Mouse (Mus musculus) left cerebral cortex, adult 18-20 months (tissue): ENCODE data around the gene Hoxc8. TPM values are rescaled to one million over a fixed set of nuclear protein-coding genes. Genes with fewer than 3 reads are reported as not detected.

Experiments used
- DNase-seq, 2 experiments: peaks; one replicate each; pipeline ENCODE4 v3.0.0; 2021 to 2022; ENCODE audit warnings: low spot score in 2 of 2, mixed read lengths in 1 of 2
- total RNA-seq, 2 experiments: library from RNA; stranded (reverse); gene quantifications; 2 replicates each; pipeline ENCODE4 v1.2.3; 2021

Hoxc8 gene
- total RNA-seq, 2 experiments from 2014 or later, result not detected

DNA sequence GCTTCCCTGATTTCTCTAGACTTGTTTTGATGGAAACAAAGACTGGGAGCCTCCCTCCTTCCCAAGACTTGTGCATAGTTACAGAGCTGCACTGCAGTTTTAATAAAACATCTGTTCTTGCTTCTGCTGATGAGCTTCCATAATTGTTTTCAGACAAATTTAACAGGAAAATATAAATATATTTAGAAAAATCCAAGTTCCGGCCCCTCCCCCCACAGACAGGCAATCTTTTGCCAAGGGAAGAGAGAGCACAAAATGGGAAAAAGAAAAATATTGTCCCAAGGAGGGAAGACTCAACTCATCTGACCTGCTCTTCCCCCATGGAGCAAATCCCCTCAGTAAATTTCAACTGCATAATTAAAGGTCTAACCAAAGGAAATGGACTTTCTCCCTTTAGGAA lies 15.9 kb downstream of the Hoxc8 start:
- DNase-seq, result no peak

DNA sequence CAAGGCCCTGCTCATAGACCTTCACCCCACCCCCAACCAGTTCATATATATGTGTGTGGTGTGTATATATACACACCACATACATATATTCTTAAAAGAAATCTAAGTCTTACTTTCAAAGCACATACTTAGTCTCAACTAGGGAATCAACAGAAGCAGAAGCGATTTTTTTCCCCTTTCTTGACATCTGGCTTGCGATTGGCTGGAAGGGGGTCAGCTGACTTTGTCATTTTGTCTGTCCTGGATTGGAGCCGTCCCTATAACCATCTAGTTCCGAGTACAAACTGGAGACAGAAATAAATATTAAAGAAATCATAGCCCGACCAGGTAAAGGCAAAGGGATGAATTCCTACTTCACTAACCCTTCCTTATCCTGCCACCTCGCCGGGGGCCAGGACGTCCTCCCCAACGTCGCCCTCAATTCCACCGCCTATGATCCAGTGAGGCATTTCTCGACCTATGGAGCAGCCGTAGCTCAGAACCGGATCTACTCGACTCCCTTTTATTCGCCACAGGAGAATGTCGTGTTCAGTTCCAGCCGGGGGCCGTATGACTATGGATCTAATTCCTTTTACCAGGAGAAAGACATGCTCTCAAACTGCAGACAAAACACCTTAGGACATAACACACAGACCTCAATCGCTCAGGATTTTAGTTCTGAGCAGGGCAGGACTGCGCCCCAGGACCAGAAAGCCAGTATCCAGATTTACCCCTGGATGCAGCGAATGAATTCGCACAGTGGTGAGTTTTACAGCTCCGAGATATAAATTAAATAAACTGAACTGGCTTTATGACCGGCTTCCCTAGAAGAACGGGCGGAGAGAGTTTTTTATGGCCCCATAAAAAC lies 19.1 kb downstream of the Hoxc8 start:
- no peak for DNase-seq

DNA sequence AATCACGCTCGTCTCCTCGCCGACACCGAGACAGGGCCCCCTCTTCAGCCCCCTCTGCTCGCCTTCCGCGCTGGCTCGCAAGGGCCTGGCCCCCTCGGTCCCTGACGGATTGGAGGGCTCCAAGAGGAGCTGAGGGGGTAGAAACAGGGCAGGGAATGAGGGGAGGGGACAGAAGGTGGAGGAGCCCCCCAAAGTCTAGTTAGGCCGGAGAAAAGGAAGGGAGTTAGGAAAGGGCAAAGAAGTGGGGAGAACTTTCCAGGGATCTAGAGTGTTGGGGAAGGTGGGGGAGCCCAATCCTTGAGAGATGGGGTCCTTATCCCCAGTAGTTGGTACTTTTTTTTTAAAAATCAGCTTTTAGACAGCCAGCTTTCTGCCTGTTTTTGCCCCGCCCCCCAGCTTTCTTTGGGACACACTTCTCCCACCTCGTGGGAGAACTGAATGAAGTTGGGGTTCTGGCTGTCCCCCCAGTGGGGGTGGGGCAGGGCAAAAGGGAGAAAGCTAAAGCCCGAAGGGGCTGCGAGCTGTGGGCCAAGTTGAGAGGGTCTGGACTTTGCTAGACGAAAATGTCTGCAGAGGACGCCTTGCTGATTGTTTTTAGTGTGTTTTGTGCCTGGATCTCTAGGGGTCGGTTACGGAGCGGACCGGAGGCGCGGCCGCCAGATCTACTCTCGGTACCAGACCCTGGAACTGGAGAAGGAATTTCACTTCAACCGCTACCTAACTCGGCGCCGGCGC lies 19.9 kb downstream of the Hoxc8 start:
- DNase-seq, result no peak

DNA sequence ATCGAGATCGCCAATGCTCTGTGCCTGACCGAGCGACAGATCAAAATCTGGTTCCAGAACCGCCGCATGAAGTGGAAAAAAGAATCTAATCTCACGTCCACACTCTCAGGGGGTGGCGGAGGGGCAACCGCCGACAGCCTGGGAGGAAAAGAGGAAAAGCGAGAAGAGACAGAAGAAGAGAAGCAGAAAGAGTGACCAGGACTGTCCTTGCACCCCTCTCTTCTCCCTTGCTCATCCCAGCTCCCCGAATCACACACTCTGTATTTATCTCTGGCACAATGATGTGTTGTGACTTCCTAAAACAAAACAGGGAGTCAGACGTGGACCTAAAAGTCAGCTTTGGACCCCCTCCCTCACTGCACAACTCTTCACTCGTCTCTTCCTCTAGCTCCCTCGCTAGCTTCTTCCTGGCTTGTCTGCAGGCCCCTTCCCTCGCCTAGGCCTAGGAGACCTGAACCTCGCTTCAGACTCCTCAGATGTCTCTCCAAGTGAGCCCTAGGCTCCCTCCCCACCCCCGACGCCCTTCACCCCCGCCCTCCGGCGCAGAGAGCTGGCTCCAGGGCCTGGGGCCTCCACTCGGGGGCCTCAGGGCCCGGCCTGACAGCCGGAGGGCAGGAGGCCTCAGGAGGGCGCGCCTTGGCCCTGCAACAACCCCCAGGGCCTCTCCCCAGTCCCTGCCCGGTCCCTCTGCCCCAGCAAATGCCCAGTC lies 20.6 kb downstream of the Hoxc8 start:
- no peak for DNase-seq

DNA sequence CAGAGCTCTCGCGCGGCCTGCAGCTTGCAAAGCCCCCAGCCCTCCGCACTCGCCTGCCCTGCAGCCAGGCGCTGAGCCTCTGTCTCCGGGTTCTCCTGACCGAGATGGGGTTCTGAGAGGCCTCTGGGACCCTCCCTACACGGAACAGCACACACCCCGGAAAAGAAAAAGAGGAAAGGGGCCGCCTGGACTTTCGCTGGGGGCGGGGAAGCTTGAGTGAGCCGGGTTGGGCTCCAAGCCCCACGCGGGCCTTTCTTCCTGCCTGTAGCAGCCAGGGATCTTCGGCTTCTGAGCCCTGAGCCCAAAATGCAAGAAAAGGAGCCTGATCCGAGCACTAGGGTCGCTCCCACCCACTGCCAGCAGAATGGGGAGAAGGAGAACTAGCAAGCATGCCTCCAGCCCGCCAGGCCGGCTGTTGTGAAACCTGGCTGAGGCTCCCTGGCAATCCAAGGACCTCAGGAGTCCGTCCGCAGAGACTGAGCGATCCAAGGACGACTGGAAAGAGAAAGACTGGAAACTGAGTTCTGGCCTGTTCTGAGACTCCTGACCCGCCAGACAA lies 21.6 kb downstream of the Hoxc8 start:
- DNase-seq, result no peak

DNA sequence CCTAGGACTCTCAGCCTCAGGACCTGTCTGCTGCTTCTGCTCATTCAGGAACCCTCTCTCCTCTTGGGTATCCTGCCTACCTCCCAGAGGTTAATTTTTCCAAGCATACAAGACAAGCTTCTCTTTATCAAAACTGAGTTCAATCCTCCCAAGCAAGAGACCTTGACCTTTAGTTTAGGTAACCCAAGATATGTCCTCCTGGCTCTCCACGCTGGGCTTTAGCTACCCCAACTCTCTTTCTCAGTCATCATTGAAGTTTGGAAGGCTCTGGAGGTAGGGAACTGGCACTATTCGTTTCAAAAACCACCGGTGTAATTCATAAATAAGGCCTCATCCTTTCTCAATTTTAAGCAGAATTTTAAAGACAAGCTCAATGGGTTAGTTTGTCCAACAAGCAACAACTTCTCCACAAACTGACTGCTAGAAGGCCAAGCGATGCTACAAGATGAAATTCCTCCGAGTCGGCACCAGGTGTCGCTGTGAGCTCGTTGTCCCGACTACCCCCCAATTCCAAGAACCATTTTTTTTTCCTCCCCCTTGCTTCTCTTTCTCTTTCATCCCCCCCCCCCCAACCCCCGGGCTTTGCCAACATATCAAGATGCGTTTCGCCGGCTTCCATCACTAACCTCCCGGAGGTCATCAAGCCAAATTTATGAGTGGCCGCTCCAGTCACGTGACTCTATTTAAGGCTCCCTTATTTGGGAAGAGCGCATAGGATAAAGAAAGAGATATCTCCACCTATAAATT lies 23.0 kb downstream of the Hoxc8 start:
- DNase-seq, result peak; percentile 42 to 49

GRCm38 (mm10) chr15:103014166-103015008 lies 24.0 kb downstream of the Hoxc8 start:
- DNase-seq, result no peak

GRCm38 (mm10) chr15:103015009-103015399 lies 24.6 kb downstream of the Hoxc8 start:
- DNase-seq, result no peak

GRCm38 (mm10) chr15:103015406-103016166 lies 25.2 kb downstream of the Hoxc8 start:
- no peak for DNase-seq

DNA sequence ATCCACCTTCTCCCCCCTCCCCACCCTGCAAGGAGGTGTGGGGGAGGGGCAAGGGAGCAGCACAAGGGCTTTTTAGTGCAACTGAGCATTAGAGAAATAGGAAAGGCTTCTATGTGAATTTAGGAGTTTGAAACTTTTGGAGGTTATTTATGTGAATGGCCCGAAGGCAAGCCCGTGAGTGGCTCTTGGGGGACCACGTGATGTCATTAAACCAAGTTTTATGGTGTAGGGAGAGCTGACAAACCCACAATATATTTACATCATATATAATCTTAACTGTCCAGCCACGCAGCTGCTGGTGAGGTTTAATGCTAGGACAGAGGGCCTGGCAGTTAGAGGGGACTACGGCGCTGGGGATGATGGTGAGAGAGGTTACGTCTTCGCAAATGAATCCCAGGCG lies 28.2 kb downstream of the Hoxc8 start, which contains the start of gene Hoxc4:
Gene Hoxc4, plus strand, starts transcription at position 299 of the 400 bp plus-strand sequence.
- no peak for DNase-seq

GRCm38 (mm10) chr15:103020899-103021418 lies 30.6 kb downstream of the Hoxc8 start:
- DNase-seq, result no peak

- DNase-seq, result no peak
Observed at GRCm38 (mm10) chr15:103021544-103021943, 31.1 kb downstream of the Hoxc8 start.

DNA sequence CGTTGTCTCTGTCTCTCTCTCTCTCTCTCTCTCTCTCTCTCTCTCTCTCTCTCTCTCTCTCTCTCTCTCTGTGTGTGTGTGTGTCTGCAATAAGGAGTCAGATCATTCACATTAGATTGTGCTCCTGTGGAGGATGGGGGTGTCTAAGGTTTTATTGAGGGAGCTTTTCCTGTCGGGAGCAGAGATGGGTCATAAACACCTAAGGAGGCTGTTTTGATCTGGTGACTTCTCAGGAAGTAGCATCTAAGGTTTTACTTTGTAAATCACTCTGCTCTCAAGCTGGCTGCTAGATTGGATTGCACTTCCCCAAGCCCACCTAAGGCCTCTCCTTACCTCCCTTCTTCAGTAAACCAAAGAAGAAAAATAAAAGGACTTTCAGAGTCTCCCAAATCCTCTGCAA lies 33.7 kb downstream of the Hoxc8 start:
- DNase-seq, result no peak

- no peak for DNase-seq
Observed at GRCm38 (mm10) chr15:103027266-103028235, 37.1 kb downstream of the Hoxc8 start.

DNA sequence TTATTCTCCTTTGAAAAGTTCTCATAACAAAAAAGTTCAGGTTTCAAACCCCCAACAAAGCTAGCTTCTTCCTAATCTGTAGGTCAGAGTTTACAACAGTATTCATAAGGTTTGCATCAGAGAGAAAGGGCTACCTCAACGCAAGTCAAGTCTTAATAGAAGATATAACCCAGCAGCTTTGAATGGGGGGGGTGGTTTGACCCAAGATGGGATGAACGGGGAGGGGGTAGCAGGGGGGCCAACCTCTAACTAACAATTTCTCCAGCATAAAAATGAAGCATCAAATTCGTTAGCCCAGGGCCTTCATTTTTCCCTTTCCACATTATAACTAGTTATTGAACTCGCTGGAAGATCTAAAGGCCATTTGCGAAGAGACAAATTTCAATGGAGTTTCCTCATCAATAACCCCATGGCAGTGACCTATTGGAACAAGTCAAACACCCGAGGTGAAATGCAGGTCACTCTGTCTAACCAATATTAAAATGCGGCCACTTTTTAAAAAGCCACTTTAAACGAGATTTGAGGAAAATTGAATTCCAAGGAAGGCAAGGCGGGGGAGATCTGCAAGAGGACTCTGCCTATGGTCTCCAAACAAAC lies 38.6 kb downstream of the Hoxc8 start:
- no peak for DNase-seq

DNA sequence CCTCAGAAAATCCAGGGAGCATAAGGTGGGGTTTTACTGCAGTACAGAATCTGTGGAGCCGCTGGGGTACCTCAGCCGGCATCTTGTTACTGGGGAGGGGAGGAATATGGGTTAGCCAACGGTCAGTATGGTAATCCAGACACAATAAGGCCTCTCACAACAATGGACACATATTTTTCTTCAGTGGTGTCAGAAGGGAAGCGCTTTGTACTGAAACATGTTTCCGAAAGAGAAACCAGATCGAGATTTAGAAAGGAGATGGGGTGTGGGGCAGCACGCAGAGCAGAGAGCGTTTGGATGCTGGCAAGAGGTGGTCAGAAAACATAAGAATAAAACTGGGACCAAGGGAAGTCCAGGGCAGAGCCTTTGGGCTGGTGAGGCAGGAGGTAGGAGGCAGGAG lies 39.7 kb downstream of the Hoxc8 start:
- no peak for DNase-seq

DNA sequence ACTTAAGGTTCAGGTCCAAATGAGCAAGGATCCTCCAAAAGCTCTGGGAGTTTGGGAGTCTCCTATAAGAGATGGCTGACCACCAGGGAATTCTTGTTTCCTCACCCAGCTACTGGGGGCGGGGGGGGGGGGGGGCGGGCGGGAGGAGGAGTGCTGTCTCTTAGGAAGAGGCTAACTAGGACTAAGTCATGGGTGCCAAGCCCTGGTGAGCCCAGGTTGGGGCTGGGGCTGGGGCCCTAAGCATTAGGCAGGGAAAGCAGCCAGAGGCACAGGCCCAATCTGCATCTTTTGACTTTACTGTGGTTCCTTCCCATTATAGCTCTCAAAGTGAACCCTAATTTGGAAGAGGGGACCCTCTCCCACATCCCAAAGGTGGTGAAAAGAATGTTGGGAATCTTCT lies 41.8 kb downstream of the Hoxc8 start:
- DNase-seq, result no peak
